Mouse (Mus musculus) urinary bladder, adult 18-20 months (tissue): ENCODE measurements around the gene Clcn6.
"Not testable (repeated sequence)": the region's sequence is repeated elsewhere in the genome, so short reads cannot be mapped to it uniquely, and the experiment has no call there.

Experiments
- DNase-seq, 2 experiments: peaks; one replicate each; pipeline ENCODE4 v3.0.0; 2022; ENCODE audit warnings: low spot score in 2 of 2, mixed read lengths in 2 of 2

Gene Clcn6

DNA sequence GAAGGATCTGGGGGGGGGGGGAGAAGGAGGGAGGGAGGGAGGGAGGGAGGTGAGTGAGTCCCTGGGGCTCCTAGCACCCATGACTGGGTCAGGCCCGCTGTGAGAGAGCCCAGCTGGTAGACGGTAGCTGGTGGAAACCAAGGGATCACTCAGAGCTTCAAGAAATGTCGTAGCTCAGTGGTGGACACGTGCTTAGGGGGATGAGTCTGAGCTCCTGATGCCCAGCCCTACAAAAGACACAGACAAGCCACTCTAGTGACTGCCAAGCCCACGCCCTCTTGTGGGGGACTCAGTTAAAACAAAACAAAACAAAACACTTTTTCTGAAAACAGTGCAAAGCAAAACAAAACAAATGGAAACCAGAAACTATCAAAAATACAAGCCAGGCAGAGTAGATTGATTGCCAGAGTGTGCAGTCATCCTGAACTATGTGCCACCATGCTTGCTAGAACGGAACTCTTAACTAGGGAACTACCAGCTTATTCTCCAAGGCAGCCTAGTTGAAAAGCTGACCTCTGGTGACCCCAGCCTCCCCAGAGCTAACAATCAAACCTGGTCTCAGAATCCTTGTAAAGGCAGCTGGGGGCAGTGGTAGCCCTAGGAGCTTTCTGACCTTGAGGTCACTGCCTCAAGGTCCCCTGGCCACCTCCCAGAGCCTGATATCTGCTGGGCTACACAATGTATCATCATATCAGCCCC, 27.2 kb upstream of the Clcn6 start:
- no peak for DNase-seq

GRCm38 (mm10) chr4:148061086-148061480, 22.5 kb upstream of the Clcn6 start:
- DNase-seq, result no peak

GRCm38 (mm10) chr4:148060120-148061085, 21.8 kb upstream of the Clcn6 start:
- DNase-seq, result no peak

DNA sequence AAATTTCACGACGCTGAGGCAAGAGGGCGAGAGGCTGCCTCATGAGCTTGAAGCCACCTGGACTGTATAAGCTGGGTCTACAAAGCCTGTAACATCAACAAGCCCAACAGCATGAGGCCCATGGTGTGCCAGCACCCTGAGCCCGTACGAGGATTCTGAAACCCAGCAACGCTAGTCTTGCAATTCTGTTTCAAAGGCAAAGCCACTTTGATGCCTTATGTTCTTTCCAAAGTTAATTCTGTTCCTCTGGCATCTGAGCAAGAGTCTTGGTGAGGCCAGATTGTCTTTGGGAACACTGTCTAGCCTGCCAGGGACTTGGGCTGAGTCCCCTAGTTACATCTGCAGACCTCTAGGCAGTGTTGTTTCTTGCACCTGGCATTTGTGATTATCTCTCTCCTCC, 20.4 kb upstream of the Clcn6 start:
- DNase-seq, result no peak

GRCm38 (mm10) chr4:148058218-148058819, 19.7 kb upstream of the Clcn6 start:
- DNase-seq, result no peak

GRCm38 (mm10) chr4:148057661-148058209, 19.1 kb upstream of the Clcn6 start:
- no peak for DNase-seq

- DNase-seq, result no peak
Measured at GRCm38 (mm10) chr4:148056801-148057200, 18.2 kb upstream of the Clcn6 start.

- DNase-seq, result no peak
Measured at GRCm38 (mm10) chr4:148056246-148056645, 17.6 kb upstream of the Clcn6 start.

DNA sequence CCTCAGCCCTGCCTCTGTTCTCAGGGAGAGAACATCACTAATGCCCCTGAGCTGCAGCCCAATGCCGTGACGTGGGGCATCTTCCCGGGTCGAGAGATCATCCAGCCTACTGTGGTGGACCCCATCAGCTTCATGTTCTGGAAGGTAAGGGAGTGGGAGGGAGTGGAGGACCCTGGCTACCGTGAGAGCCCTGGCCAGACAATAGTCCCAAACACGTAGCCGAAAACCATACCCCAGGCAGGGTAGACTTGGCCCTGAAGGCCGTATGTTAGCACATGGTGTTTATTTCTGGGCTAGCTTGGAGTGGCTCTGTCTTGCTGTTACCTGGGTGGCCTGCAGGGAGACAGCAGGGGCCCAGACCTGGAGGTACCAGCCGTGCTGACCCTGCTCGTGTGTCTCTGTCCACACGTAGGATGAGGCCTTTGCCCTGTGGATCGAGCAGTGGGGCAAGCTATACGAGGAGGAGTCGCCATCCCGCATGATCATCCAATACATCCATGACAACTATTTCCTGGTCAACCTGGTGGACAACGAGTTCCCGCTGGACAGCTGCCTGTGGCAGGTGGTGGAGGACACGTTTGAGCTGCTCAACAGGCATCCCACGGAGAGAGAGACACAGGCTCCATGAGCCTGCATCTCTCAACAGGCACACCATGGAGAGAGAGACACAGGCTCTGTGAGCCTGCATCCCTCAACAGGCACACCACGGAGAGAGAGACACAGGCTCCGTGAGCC, 16.5 kb upstream of the Clcn6 start:
- DNase-seq, result no peak

DNA sequence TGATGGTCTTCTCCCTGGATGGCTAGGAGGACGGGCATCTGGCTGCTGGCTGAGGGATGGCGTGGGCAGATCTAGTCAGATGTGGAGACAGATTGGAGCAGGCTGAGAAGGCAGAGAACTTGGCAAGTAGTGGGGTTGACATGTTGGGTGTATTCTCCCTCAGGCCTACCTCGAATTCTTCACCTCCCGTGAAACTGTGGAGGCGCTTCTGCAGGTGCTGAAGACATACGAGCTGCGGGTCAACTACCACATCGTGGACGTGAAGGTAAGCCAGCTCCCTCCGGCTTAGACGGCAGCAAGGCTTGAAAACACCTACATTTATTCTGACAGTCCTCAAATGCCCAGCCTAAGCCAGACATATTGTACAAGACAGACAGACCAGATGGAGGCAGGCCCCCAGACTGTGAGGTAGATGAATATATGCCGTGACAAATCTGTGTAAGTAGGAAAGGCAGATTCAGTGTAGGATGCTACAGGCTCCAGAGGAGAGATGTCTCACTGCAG, 14.8 kb upstream of the Clcn6 start:
- no peak for DNase-seq

GRCm38 (mm10) chr4:148052976-148053375, 14.4 kb upstream of the Clcn6 start:
- DNase-seq, result no peak

DNA sequence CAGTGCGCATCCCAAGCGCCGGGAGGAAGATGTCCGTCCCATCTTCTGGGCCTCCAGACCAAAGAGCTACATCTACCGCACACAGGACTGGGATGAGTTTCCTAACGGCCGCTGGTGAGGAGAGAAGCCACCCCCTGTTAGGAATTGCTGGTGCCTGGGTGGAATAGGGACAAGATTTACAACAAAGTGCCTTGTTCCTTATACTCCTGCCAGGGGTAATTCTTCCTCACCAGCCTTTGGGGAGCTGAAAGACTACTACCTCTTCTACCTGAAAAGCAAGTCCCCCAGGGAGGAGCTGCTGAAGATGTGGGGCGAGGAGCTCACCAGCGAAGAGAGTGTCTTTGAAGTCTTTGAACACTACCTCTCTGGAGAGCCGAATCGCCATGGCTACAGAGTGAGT, 13.3 kb upstream of the Clcn6 start:
- DNase-seq, result no peak

DNA sequence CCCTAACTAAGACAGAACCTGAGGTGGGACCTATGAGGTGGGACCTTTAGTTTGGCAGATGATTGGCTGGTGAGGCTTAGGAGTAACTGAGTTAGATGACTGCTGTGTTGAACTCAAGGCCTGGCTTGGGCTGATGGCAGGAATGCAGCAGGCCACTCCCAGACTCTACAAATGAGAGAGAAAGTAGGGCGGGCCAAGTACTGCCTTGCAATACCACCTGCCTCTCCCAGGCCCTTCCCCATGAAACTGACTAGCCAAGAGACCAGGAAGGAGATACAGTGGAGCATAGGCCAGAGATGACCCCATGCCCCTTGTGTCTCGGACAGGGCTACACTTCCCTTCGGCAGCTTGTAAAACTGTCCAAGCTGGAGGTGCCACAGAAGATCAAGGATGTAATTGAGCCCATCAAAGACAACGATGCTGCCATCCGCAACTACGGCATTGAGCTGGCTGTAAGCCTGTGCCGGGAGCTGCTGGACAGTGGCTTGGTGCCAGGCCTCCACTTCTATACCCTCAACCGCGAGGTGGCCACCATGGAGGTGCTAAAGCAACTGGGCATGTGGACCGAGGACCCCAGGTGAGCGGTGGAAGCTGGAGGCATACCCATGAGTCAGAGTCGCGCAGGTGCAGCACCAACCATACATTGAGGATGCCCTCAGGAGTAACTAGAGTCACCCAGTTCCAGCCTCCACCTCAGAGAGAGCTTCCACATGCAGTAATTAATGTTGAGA, 12.6 kb upstream of the Clcn6 start:
- DNase-seq, result no peak

DNA sequence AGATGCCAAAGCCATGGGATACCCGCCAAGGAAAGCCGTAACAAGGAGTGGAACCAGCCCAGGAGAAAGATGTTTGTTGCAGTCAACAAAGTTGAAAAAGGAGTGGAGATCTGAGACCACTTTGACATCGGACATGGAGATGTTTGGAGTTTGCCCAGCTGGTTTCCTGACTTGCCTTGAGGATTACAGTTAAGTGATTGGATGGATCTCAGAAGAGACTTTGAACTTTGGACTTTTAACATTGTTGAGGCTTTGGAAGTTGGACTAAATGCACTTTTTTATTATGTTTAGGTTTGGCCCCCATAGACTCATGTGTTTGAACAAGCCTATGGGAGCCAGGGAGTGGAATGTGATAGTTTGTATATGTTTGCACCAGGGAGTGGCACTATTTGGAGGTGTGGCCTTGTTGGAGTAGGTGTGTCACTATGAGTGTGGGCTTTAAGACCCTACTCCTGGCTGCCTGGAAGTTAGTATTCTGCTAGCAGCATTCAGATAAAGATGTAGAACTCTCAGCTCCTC, 11.8 kb upstream of the Clcn6 start:
- DNase-seq, result not testable (repeated sequence)

DNA sequence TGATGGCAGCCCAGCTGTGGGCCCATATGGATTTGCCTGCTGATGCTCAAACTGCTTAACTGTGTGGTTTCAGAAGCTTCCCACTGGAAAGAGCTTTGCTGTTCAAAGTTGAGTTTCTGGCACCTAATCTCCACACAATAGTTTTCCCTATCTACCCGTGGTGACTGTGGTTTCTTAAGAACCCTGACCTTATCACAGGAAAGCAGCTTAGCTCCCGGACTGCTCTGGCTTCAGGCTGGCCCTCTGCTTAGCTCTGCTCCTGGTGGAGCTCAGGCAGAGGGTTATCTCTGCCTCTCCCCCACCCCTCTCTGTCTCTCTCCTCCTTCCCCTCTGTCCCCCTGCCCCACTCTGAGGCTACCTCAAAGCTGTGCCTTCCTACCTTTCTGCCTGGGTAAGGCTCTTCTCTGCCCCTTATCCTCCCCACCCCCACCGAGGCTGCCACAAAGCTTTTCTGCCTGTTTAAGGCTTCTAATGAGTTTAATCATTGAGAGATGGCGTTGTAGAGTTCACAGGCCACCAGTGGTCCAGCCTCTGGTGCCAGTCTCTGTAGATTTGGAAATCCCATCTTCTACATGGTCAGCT, 7.9 kb upstream of the Clcn6 start:
- DNase-seq, result no peak

DNA sequence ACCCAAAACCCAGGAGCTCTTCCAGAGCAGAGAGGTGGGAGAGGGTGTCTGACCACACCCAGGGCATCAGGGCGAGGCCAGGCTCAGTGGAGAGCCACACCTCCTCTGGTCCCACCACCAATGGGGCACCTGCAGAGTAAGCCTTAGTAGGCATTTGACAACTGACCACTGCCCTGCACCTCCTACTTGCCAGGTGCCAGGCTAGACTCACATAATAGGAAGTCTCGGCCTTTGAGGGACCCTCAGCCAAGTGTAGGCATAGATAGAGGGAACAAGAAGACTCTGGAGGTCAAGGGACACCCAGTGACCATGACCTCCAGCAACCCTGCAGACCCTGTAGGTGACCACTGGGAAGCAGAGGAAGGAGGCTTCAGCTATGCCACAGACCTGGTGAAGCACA, 5.5 kb upstream of the Clcn6 start:
- DNase-seq, result no peak

- DNase-seq, result not testable (repeated sequence)
Measured at GRCm38 (mm10) chr4:148043327-148043726, 4.7 kb upstream of the Clcn6 start.

GRCm38 (mm10) chr4:148041611-148042191, 3.1 kb upstream of the Clcn6 start:
- no peak for DNase-seq

- DNase-seq, result peak; percentile 31 to 67
Measured at GRCm38 (mm10) chr4:148040933-148041610, 2.5 kb upstream of the Clcn6 start.
